Mouse (Mus musculus) mesoderm, embryonic 11.5 days (tissue): Measurements from ENCODE around the gene Kcnk7.

ENCODE experiments used
- DNase-seq: peaks from one replicate; pipeline ENCODE4 v3.0.0-alpha.2; 2012; ENCODE audit warnings: low read depth, low spot score

Gene Kcnk7

GRCm38 (mm10) chr19:5725029-5725707 is 21.0 kb downstream of the Kcnk7 start:
- no peak for DNase-seq

GRCm38 (mm10) chr19:5725767-5726515 is 21.8 kb downstream of the Kcnk7 start, which contains the start of gene Ehbp1l1:
TSS of gene Ehbp1l1 (minus strand) at chr19:5726317.
- no peak for DNase-seq

GRCm38 (mm10) chr19:5726961-5727578 is 22.9 kb downstream of the Kcnk7 start:
- no peak for DNase-seq

- peak; percentile 88 for DNase-seq
Observed at GRCm38 (mm10) chr19:5727701-5728100, 23.5 kb downstream of the Kcnk7 start.

- DNase-seq: peak; percentile 34
Observed at GRCm38 (mm10) chr19:5728631-5729443, 24.7 kb downstream of the Kcnk7 start.

GRCm38 (mm10) chr19:5729444-5729815 is 25.3 kb downstream of the Kcnk7 start, which contains the start of gene Fam89b:
TSS of gene Fam89b (minus strand) at chr19:5729653.
- peak; percentile 89 for DNase-seq

- no peak for DNase-seq
Observed at GRCm38 (mm10) chr19:5730314-5731186, 26.4 kb downstream of the Kcnk7 start.

- DNase-seq: peak; percentile 96
Observed at GRCm38 (mm10) chr19:5731264-5731978, 27.3 kb downstream of the Kcnk7 start.

- no peak for DNase-seq
Observed at GRCm38 (mm10) chr19:5734325-5734724, 30.2 kb downstream of the Kcnk7 start.

- DNase-seq: no peak
Observed at GRCm38 (mm10) chr19:5739446-5739845, 35.3 kb downstream of the Kcnk7 start.

- no peak for DNase-seq
Observed at GRCm38 (mm10) chr19:5740320-5741317, 36.5 kb downstream of the Kcnk7 start, which contains the start of gene Ltbp3. TSS of gene Ltbp3 (plus strand) at chr19:5740904.

GRCm38 (mm10) chr19:5741641-5742240 is 37.6 kb downstream of the Kcnk7 start:
- peak; percentile 52 for DNase-seq

- peak; percentile 32 for DNase-seq
Observed at GRCm38 (mm10) chr19:5742241-5742641, 38.1 kb downstream of the Kcnk7 start.

GRCm38 (mm10) chr19:5743576-5743975 is 39.4 kb downstream of the Kcnk7 start:
- no peak for DNase-seq

GRCm38 (mm10) chr19:5745756-5746710 is 41.9 kb downstream of the Kcnk7 start:
- no peak for DNase-seq

GRCm38 (mm10) chr19:5746907-5747363 is 42.8 kb downstream of the Kcnk7 start:
- DNase-seq: peak; percentile 37

GRCm38 (mm10) chr19:5749476-5749875 is 45.3 kb downstream of the Kcnk7 start:
- no peak for DNase-seq
